Mouse (Mus musculus) frontal cortex, postnatal 14 days (tissue): ENCODE results near the gene Ptpra.
A peak's percentile ranks its signal among the peaks of the same experiment; 100 is the strongest.
"Not testable (repeated sequence)": the region's sequence is repeated elsewhere in the genome, so short reads cannot be mapped to it uniquely, and the experiment has no call there.

Experiments used
- DNase-seq, 2 experiments: peaks; one replicate each; pipeline ENCODE4 v3.0.0; 2022; ENCODE audit warnings: low spot score in 2 of 2

Ptpra gene

DNA sequence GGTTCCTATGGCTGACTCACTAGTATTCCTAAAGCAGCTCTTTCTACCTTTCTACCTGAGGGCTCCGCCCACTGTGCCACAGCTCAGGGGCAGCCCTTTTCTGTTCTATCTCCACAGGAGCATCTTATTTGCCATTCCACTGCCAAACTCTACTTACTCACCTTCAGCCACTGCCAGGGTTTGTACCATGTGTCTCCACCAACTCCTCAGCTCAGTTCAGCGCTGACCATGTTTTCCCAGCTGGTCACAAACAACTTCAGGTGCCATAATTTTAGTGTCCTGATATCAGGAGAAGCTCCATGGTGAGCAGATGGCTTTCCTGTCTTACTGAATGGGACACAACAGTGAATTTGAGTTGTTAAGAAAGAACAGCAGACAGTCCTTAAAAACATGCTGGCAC, 107.4 kb downstream of the Ptpra start:
- no peak for DNase-seq

DNA sequence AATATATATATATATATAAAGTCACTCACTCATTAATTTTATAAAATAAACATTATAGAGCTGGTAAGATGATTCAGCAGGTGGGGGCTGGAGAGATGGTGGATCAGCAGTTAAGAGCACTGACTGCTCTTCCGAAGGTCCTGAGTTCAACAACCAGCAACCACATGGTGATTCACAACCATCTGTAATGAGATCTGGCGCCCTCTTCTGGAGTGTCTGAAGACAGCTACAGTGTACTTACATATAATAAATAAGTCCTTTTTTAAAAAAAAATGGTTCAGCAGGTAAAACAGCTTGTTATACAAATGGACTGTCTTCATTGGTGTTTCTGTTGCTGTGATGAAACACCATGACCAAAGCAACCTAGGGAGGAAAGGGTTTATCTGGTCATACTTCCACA, 107.9 kb downstream of the Ptpra start:
- DNase-seq = no peak

DNA sequence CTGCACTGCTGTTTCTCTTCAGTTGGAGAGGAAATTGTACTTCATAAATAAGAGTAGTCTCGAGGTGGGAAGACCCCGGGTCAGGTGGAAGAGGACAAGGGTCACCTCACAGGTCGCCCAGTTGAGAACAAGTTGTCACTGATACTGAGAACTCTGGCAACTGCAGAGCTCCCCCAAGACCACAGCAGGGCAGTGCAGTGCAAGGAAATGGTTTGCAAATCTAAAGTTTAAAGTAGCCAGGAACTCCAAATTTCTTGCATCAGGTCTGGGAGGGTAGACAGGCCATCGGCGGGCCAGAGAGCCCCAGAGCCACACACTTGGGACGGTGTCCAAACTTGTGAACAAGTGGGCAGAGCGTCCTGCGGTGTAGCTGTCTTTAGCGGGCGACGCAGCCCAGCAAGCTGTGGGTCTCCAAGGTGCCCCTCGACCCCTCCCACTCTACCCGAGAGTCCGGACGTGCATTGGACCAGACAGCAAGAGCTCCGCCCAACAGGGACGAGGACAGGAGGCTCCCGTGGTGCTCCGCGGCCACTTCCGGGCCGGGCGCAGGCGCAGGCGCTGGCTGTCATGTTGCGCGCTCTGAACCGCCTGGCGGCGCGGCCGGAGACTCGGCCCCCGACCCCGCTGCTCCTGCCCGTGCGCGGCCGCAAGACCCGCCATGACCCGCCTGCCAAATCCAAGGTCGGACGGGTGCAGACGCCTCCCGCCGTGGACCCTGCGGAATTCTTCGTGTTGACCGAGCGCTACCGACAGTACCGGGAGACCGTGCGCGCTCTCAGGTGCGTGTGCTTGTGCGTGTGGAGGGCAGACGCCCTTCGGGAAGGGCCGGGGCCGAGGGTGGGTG, 113.4 kb downstream of the Ptpra start, which contains the start of gene Mrps26:
TSS of gene Mrps26 (plus strand) at position 531 of the 844 bp plus-strand sequence.
- peak; percentile 86 to 90 for DNase-seq

DNA sequence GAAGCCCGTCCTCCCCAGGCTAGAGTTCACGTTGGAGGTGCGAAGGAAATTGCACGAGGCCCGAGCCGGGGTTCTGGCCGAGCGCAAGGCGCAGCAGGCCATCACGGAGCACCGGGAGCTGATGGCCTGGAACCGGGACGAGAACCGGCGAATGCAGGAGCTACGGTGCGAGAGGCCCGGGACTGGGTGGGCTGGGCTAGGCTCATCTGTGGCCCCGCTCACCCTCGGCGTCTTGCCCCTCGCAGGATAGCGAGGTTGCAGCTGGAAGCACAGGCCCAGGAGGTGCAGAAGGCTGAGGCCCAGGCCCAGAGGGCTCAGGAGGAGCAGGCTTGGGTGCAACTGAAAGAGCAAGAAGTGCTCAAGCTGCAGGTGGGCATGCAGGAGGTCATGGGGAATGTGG, 114.0 kb downstream of the Ptpra start:
- DNase-seq = peak in 1 of 2 experiments; percentile 38

DNA sequence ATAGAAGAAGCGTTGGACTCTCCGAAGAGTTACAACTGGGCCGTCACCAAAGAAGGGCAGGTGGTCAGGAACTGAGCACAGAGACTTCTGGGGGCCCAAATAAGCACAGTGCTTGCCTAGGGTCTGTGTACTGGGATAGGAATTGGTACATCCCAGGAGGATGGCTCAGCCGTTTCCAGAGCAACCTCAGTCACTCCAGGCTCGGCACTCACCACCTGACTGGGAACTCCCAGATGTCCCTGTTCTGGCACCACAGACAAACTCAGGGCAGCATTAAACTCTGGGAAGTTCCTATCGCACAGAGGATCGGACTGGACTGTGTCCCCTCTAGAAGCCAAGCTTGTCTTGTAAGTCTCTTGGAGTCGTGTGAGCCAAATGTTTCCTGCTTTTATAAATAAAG, 114.9 kb downstream of the Ptpra start:
- DNase-seq = no peak

DNA sequence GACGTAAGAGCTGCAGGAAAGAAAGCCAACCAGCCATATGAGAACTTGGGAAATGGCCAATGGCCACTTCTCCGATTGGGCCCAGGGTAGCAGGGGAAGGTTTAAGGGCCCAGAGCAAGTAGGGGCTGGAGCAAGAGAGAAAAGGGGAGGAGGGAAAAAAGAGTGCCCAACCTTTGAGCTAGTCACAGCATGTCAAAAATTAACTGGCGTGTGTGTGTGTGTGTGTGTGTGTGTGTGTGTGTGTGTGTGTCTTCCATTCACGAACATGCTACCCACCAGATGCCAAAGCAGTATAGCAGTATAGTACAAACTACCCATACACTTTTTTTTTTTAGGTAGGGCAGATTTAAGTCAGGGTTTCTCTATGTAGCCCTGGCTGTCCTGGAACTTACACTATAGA, 118.8 kb downstream of the Ptpra start:
- no peak for DNase-seq

DNA sequence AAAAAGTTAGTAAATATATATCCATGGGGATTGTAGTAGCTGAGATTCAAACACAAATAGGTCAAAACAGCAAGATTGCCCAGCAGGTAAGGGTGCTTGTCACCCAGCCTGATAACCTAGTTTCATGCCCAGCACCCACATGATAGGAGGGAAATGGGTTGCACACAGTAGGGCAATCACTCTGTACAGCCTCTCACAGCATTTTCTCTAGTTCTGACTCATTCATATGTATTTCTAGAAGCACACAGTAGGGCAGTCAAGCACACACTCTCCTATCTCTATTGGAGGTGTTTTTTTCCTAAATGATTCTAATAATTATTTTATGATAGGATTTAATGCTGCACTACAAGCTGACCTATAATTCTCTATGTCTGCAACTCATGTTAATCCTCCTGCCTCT, 119.8 kb downstream of the Ptpra start:
- no peak for DNase-seq

DNA sequence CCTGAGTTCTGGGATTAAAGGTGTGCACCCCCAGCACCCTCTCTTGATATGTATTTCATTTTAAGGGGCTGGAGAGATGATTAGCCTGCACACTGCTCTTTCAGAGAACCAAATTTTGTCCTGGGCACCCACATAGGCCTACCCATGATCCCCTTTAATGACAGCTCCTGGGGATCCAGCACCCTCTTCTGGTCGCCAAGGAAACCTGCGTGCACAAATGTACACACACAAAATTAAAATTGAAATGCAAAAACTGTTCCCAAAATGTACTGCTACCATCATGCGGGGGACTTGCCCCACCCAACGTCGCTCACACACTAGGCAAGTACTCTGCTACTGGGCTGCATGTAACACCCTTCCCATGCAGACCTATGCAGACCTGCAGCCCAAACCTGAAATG, 124.9 kb downstream of the Ptpra start:
- DNase-seq = no peak

DNA sequence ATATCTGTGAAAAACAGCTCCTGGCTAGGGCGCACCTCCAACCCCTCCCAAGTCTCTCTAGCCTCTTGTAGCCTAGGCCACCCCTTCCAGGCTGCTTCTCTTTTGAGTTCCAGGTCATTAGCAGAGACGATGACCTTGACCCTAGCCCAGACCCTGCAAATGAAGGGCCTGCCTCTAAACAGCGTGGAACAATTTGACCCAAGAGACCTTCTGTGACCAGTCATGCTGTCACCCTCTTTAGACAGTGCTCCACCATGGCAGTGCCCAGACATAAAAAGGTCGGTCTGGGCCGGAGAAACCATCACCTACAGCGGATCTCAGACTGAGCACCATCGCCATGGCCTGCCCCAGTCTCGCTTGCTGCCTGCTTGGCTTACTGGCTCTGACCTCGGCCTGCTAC, 125.8 kb downstream of the Ptpra start, which contains the start of gene Oxt:
TSS of gene Oxt (plus strand) at position 301 of the 400 bp plus-strand sequence.
- no peak for DNase-seq

DNA sequence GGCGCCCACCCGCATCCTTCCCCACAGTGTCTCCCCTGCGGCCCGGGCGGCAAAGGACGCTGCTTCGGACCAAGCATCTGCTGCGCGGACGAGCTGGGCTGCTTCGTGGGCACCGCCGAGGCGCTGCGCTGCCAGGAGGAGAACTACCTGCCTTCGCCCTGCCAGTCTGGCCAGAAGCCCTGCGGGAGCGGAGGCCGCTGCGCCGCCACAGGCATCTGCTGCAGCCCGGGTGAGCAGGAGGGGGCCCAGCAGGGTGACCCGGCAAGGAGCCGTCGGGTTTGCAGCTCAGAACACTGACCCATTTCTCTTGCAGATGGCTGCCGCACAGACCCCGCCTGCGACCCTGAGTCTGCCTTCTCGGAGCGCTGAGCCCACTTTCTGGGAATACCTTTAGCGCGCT, 126.5 kb downstream of the Ptpra start:
- DNase-seq = not testable (repeated sequence)

DNA sequence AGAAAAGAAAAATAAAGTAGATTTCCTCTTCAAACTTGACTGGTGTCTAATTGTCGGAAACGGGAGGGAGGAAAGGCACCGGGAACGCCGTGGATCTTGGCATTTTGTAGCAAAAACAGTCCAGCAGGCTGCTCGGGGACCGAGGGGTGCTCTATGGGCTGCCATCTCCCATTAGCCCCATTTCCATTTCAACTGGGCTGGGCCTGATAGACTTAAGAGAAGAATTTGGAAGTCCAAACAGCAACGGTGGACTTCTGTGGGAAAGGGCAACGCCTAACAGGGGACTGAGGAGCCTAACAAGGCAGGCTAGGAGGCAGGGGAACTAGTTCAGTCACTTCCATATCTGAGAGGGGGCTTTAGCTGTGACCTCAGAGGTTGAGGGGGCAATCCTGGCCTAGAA, 126.9 kb downstream of the Ptpra start:
- DNase-seq = no peak

DNA sequence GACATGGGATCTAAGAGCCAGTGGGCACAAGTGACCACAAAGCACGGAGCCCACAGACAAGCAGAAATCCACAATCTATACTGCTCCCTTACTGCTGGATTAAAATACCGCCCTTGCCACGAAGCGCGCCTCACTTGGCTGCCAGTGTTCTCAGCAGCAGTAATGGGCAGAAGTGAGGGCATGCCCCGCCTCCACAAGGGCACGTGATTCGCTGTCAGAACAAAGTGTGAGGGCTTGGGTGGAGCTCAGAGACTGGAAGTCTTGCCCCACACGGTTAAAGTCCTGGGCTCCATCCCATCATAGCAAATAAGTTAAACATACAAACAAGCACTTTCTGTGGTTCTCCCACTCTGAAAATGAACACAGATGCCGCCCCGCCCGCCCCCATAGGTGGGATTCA, 127.6 kb downstream of the Ptpra start:
- DNase-seq = no peak

DNA sequence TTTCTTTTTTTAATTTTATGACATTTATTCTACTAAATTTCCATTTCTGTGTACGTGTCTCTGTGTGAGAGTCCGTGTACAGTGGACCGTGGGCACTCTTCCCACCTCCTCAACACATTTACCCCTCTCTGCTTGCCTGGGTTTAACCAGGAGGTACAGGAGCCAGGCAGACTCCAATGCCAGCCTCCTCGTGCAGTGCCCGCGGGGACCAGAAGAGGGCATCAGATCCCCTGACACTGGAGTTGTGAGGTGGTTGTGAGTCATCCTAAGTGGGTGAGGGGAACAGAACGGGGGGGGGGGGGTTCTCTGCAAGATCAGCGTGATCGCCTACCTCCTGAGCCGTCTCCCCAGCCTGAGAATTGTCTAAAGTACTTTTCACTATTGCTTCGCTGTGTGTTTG, 128.1 kb downstream of the Ptpra start:
- DNase-seq = peak in 1 of 2 experiments; percentile 49

DNA sequence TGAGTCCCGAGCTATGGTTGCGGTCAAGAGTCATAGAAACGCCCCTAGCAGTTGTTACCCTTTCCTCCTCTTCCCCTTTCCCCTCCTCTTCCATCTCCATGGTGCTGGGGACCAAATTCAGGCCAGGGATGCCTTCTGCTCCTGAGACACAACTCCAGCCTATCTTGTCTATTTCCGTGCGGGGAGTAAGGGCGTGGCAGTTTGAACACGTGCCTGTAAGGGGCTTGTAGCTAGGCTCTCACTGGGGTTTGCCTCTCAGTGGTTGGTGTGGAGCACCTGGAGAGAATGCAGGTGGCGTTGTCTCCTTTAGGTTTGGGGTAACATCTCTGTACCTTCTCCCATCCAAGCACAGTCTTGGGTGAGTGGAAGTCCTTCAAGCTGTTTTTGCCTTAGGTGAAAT, 129.7 kb downstream of the Ptpra start:
- no peak for DNase-seq

DNA sequence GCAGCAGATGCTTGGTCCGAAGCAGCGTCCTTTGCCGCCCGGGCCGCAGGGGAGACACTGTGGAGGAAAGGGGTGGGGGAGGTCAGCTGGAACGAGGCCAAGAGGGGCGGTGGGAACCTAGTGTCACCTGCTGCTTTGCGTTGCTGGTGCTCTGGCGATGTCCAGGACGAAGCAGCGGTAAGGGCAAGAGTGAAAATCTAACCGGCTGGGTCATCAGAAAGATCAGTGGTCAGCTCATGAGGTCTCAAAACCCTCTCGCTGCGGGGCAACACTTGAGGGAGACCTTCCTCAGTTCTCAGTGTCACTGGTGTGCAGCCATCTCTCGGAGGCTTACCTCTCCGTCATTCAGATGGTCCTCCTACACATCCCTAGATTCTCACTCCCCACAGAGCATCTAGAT, 131.1 kb downstream of the Ptpra start:
- no peak for DNase-seq

DNA sequence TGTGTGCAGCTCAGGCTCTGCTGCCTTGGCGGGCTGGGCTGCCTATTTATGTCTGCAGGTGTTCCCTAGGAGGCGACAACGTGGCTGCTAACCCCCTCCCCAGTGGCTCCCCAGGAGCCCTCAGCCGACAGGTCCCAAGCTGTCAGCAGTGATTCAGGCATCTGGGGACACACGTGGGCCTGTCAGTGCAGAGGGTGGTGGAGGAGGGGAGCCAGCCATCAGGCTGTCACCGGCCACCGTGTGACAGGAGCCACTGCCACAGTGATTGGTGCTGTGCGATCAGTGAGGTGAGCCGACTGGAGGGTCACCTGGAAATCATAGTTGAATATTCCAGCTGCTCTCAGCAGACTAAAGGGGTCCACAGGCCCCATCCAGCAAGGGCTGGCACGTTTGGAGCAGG, 132.5 kb downstream of the Ptpra start, which contains the start of gene Avp:
TSS of gene Avp (minus strand) at position 3 of the 400 bp plus-strand sequence.
- DNase-seq = no peak

DNA sequence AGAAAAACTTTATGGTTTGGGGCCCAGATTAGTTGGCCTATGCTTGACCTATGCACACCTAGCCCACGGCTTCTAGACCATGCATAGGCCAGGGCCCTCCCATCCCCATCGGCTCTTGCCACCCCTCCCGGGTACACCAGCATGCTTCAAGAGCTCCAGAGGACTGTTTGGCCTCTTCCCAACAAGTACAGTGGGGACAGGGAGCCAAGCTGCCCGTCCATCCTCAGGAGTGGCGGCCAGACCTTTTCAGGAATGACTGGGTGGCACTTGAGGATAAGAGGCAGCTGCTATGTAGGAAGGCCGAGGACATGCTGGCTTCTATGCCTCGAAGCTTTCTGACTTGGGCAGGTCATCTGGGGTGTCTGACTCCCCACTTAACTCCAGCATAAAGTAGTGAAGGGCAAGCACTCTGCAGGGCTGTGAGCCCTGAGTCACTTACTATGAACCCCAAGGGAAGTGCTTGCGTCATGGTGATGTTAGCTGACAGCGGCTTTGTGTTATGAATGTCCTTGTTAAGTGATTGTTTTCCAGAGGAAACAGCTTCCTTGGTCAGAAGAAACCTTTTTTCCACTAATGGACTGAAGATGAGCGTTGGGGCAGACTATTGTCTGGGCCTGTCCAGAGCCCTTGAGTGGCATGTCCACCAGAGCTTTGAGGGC, 134.0 kb downstream of the Ptpra start:
- no peak for DNase-seq

DNA sequence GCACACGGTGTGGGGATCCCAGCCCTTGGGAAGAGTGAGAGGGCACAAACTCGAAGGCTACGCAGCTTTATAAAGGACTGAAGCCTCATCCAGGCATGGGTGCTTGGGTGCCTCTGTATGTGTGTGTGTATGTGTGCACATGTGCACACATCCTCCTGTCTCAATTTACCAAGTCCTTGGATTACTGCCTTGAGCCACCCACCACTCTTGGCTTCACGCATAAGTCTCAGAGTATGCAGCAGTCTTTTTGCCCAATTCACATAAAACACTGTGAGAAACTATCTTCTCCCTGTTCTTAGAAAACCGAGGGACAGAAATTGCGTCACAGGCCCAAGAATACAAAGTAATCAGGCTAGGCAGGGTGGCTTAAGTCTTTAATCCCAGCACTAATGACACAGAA, 135.9 kb downstream of the Ptpra start:
- DNase-seq = no peak

DNA sequence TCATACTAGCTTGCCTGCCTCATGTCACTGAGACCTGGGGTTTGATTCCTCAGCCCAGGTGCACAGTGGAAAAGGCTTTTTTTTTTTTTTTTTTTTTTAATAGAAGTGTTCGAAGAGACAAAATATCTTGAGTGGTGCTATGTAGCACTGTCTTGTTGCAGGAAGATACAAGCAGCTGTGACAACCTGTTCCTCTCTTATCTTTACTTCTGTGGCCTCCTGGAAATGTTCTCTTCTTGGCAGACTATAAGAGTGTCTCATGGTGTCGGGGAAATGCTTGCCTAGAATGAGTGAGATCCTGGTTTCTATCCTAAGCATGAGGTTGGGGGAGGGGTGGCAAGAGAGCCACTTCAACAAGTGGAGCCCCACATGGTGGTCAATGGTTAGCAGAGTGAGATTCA, 138.3 kb downstream of the Ptpra start:
- no peak for DNase-seq

DNA sequence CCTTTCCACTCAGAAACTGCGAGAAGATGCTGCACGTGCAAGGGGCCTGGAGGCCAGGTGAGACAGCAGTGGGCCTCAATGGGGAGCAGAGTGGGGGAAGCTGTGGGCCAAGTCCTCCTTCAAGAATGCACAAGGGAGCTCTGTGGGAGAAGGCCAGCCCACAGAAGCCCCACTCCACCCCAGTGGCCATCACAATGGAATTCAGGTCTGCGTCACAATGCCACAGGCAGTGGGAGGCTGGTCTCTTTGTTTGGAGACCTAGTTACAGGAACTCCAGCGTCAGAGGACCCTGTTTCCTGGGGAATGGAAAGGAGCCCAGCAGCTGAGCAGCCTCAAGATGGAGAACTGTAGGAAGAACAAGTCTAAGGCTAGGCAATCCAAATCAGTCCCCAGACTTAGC, 139.1 kb downstream of the Ptpra start:
- no peak for DNase-seq

DNA sequence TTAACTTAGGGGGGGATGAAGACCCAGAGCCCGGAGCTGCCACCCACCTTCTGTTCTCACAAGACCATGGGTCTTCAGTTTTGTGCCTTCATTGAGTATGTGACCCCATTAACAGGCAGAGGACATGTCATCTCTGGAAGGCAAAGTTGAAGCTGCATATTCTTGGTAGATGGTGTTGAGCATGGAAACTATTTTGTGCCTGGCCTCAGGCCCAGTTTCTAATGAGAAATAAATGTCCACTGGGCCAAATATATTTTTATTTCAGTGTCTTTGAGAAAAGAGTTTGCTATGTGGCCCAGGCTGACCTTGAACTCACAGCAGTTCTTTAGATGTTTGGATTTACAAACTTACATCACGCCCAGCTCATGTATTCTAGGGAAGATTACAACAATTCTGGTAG, 139.7 kb downstream of the Ptpra start:
- DNase-seq = no peak

DNA sequence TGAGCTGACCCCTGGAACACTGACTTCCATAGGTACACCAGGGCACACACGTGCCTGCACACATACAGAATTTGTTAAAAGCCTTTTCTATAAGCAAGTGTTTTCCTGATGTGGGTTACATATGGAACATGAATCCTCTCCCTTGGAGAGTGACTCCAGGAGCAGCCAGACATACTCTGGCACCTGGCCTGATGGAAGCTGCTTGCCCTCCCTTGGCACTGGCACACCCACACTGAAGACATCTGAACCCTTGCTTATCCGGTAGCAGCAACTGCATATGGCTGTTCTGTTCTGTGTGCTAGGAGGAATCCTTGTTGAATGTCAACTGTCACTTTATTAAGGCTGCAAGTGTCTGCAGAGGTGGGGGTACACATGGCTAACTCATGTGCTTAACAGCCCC, 140.9 kb downstream of the Ptpra start:
- no peak for DNase-seq

DNA sequence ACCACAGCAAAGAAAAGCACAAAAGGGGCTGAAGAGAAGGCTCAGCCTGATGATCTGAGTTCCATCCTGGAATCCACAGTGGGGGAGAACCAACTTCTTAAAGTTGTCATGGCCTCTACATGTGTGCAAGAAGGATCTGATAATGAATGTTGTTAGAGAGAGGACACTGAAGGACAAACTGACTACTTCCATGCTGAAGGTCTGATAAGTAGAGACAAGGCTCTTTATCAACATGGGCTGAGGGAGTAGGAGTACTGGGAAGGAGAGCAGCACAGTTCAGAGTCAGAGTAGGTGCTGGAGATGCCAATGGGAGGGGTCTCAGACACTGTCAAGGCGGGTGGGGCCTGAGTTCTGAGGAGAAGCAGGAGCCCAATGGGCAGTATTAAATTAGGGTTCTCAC, 145.5 kb downstream of the Ptpra start:
- no peak for DNase-seq
